Mouse (Mus musculus) liver, postnatal 0 days (tissue): Measurements from ENCODE around the gene Rbp2.

ENCODE experiments used
- CTCF ChIP-seq: sonication (generic); IDR thresholded peaks from 2 replicates; pipeline ENCODE4 v1.5.1; 2016; ENCODE audit warnings: antibody characterized with exemption, low read depth
- EP300 ChIP-seq: IDR thresholded peaks from 2 replicates; pipeline ENCODE4 v1.6.1; 2016; ENCODE audit warnings: antibody characterized with exemption, low read depth, mild to moderate bottlenecking

DNA sequence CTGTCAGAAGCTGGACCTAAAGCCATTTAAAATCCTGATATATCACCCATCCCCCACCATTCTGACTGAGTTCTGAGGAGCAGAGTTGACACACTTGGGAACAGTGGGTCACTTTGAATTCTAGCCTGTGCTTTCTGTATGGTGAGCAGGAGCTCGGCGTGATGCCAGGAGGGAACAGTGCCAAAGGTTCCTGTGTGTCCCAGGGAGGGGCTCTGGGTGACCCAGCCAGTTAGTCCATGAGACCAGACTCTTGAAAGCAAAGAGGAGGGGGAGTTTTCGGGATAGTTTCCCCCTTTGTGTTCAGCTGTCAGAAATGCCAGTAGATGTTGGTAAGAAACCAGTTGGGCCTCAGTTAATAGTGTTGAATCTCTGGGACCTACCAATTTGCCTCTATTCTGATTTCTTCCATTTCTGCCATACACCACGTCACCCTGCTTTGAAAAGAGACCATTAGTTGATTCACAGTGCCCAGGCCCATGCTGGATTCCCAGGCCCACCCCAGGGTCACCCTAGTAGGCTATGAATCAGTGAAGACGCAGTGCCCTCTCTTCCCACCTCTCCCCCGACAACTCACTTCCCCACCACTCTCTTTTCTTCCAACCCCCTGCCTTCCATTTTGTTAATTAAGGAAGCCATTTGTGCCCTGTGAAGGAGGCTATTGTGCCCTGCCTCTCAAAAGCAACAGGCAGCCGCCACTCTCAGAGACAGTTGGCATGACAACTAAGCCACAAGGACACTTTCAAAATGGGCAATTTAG lies 39.0 kb downstream of the Rbp2 start:
- no peak for TF ChIP-seq EP300
- TF ChIP-seq CTCF, result no peak
